Mouse (Mus musculus) bone marrow macrophage, adult 2 months (primary cell): ENCODE results near the gene Tomm6.

Source experiments
- CTCF ChIP-seq: IDR thresholded peaks from 2 replicates; pipeline ENCODE4 v1.5.1; 2012; ENCODE audit warnings: low read depth, mild to moderate bottlenecking, low read length, moderate library complexity
- POLR2A ChIP-seq: IDR thresholded peaks from 2 replicates; pipeline ENCODE4 v1.6.1; 2012; ENCODE audit warnings: mild to moderate bottlenecking, low read depth, low read length, borderline replicate concordance

- TF ChIP-seq CTCF (no peak), POLR2A (no peak)
Observed at GRCm38 (mm10) chr17:47678702-47679101, 9.5 kb downstream of the Tomm6 start.
